Mouse (Mus musculus) kidney, postnatal 25 days (tissue): ENCODE results near the gene Gtf3c4.

Experiments used
- DNase-seq, 2 experiments: peaks; one replicate each; pipeline ENCODE4 v3.0.0; 2021; ENCODE audit warnings: mixed read lengths in 2 of 2

The Gtf3c4 gene

DNA sequence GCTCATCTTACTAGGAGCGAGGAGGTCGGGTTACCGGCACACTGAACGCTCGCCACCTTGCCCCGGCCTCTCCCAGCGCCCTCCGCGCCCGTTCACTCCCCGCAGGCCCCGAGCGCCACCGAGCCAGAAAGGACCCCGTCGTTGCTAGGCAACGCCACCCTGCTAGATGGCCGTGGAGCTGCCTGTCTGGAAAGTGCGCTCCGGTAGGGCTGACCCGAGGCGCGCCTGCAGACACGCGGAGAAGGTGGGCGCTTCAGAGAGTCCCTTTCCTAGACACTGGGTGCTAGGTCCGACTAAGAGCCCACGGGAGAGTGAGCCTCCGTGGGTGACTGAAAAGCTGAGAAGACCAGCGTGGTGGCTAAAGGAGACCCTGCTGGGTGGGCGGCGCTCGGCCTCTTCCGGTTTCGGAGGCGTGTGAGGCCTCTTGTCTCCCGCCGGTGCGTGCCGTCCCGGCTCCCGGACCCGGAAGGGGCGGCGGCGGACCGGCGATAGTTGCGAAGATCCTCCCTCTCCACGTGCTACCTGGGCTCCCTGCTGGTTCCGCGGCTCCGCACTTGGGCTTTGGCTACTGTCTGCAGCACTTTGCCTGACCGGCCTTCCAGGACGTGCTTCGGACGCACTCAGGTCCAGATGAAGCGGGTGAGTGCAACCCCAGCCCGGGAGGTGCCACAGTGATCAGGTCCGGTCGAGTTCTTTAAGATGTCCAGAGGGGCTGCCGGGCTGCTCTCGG is at the start of gene Gtf3c4, which contains the start of gene Ddx31:
TSS of gene Gtf3c4 (minus strand) at position 139 of the 730 bp plus-strand sequence.
TSS of gene Ddx31 (plus strand) at position 185 of the 730 bp plus-strand sequence.
- DNase-seq: peak; percentile 96 to 97

DNA sequence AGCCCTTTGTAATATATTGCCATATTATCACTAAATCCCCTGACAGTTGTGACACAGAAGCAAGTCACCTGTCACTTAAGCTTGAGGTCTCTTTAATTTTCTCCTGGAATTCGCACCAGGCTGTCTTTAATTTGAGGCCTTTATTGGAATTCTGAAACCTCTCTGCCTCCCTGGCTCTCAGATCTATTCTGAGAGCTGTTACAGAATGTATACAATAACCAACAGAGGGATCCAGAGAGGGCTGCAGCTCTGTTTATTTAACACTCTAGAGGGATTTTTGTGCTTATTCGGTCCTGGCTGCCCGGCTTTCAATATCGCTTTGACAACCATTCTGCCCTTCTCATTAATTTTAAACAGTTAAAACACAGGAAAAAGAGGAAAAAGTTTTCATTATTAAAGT is 44.8 kb upstream of the Gtf3c4 start:
- DNase-seq: no peak

DNA sequence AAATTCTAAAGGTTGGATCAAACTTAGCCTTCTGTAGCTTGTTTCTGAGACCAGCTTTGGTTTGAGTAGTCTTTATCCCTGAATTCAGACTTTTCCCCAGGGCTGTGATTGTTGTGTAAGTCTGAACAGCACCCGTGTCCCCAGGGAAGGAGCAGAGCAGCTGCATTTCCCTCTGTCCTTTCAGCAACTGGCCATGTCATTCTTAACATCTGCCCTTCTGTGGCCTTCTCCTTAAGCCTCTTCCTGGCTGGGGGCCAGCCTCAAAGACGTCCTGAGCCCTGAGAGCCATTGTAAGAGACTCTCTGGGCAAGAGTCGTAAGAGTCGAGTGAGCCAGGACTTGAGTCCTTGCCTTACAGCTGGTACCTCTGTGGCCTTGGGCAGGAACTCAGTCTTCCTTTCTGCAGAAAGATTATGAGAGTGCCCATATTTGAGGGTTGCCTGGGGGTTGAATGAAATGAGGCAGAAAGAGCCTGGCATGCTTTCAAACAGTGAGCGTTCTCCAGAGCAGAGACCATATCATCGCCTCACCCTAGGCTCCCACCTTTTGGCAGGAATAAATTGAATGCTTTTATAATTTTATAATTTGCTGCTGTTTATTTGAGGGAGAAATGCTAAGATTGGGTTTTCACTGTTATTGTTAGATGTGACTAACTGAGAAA is 42.8 kb upstream of the Gtf3c4 start:
- DNase-seq: no peak

DNA sequence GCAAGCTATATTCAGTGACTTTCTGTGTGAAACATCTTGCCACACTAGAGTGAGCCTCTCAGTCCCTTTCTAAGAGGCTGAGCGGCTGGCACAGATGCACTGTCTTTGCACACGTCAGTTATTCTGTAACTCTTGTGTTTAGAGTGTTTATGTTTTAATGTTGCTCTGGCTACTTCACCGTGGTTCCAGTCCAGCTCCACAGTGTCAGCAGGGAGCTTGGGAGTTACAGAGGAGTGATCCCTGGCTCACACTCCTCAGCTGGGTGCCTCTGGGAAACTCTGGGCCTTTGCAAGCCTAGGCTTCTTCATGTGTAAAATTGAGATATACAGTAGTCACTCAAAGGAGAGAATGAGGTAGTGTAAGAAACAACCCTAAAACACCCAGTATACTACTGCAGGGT is 41.9 kb upstream of the Gtf3c4 start:
- no peak for DNase-seq

DNA sequence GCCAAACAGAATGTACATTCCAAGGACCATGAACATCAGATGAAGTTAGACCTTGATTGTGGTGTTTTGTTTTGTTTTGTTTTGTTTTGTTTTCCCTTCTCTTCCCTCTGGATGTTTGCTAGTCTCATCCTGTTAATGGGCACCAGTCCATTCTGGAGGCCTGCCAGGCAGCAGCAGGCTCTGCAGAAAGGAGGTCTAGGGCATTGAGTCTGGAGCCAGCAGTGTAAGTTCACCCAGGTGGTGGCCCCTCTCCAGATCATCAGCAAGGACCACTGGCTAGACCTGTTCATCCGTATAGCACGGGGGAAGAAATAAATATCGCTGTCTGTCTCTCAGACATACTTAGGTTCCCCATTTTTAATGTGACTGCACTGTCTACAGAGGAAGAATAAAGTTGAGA is 41.1 kb upstream of the Gtf3c4 start:
- peak; percentile 45 to 57 for DNase-seq

DNA sequence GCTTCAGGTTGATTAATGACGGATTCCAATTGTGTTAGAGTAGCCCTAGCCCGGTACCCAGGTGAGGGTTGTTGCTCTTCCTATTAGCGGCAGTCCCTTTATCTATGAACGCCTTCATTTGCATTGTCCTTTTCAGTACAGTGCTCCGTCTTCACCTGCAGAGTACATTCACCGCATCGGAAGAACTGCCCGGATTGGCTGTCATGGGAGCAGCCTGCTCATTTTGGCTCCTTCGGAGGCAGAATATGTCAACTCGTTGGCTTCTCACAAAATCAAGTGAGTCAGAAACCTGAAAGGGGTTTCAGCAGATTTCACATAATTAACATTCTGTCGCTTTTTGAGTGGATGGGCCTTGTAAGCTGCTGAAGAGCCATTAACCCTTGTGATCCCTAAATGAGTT is 35.4 kb upstream of the Gtf3c4 start:
- DNase-seq: no peak

DNA sequence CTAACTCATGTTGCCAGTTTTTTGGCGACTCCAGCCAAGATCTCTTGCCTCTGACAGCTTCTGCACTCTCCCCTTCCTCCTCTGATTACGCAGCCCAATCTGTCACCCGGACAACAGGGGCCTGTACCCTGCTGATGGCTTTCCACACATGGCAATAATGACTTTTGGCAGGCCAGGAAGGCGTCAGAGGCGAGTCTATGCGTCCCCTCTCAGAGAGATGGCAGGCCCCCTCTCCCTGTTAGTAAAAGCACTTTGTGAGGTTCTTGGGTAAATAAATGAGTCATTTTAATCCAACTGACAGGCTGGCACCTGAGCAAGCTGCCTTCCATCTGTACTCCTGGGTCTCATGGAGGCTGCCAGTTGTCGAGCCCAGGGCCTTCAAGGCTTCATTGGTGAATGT is 27.3 kb upstream of the Gtf3c4 start:
- DNase-seq: no peak

DNA sequence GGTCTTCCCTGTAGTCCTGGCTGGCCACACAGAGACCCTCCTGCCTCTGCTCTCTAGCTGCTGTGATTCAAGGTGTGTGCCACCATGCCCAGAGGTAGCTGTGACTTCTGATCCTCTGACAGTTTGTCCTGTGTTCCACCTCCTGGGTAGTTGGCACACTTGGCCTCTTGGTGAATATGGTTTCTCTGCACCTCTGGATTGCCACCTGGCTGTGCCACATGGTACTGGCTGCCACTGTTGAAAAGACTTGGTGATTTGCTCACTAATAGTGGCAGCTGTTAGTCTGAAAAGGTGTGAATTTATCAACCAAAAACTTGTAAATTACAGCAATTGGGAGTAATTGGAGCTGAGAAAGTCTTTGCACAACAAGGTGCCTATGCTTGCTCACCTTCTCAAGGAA is 23.7 kb upstream of the Gtf3c4 start:
- DNase-seq: no peak

DNA sequence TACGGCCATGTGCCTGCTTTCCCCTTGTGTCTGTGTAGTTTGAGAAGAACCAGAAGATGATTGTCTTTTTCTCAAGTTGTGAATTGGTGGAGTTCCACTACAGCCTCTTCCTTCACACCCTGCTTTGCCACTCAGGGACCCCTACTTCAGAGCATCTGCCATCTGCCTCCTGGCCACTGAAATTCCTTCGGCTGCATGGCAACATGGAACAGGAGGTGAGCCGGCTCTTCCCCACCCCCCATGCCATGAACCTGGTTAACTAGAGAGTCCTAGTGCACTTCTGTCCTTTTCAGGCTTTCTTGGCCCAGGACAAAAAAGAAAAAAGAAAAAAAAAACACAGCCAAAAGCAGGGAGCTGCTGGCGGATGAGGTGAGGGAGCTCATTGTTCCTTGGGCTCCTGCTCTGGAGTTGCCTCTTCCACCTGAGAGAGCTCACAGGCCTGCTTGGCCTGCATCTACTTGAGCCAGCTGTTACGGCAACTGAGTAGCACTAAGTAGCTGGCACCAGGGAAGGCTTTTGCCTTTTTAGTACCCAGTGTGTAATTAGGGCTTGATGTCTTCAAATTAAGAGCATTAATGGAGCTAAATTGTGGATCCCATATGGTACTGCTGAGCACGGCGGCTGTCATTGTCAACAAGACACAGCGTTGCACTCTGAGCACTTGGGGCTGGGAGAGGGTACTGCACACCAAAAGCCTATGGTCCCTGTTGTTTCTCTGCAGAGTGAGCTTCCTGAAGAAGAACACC is 20.7 kb upstream of the Gtf3c4 start:
- DNase-seq: no peak

DNA sequence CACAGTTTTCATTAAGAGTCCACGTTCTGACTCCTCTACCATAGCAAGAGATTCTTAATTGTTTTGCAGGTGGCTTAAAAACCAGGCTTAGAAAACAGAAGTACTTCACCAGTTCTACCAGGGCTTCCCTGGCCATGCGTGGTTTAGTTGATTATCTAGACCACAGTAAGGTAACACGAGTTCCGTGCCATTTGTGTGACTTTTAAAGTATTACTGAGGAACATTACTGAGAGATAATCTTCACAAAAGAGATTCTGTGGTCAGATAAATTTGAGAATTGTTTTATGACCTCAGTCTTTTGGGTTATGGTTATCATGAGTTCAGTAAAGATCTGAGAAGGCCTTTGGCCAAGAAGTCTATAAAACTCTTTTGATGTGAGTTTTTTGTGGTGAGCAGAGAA is 19.1 kb upstream of the Gtf3c4 start:
- no peak for DNase-seq

DNA sequence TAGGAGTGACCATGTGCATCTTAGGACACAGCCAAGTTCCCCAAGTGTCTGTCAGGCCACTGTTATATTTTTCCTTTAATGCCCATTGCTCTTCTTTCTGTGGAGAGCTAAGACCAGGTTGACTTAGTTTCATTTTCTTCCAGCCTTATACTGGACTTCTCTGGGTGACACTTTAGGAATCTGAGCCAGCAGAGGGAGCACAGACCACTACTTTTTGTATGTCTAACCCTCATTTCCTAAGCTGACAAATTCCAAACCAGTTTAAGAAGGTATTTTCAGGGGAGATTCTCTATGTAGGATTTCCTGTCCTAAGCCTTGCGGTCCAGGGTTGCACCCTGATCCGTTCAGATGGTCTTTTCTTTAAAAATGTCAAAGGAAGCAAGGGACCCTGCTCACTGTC is 15.6 kb upstream of the Gtf3c4 start:
- peak in 1 of 2 experiments; percentile 6 for DNase-seq

DNA sequence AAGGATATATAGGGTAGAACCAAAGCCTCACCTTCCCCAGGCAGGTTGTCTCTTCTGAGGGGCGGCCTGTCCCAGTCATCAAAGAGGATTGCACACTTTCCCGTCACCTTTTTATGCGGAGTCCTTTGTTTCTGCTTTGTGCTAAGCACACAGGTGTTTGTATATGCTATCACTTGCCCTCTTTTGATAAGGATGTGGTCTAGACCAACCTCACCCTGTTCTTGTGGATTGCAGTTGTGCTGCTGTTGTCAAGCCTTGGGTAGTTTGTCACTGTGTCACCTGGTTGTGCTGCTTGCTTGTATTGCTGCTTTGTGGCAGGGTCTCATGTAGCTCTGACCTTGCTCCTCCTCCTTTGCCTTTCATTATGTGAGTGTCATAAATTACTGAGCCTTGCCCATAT is 12.4 kb upstream of the Gtf3c4 start:
- no peak for DNase-seq

DNA sequence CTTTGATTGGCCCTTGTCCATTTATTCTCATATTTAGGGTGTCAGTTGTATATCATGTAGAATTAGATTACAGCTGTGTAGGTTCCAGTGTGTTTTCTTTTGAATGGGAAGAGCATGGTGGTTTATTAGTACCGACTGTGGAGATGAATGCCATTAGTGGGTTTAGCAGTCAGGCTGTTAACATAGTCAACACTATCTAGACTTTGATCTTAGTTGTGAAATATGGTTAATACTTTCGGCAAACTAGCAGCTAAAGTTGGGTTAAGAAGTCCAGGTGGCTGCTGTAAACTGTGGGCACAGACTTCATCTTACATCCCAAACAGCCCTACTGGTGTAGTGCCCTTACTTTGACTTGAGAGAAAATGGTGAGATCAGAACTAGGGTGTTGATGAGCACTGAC is 8.7 kb upstream of the Gtf3c4 start:
- DNase-seq: no peak

DNA sequence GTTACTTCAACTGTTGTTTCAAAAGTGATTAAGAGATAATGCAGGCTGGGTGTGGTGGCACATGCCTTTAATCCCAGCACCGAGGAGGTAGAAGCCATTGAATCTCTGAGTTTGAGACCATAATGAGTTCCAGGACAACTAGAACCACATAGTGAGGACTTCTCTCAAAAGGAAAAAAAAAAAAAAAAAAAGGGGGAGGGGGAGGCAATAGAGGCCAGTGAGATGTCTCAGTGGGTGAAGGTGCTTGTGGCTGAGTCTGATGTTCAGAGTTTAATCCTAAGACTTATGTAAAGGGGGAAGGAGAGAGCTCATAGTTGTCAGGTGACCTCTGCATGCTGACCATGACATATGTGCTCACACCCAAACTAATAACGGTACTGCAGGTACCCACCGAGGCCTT is 1.9 kb upstream of the Gtf3c4 start:
- DNase-seq: no peak

DNA sequence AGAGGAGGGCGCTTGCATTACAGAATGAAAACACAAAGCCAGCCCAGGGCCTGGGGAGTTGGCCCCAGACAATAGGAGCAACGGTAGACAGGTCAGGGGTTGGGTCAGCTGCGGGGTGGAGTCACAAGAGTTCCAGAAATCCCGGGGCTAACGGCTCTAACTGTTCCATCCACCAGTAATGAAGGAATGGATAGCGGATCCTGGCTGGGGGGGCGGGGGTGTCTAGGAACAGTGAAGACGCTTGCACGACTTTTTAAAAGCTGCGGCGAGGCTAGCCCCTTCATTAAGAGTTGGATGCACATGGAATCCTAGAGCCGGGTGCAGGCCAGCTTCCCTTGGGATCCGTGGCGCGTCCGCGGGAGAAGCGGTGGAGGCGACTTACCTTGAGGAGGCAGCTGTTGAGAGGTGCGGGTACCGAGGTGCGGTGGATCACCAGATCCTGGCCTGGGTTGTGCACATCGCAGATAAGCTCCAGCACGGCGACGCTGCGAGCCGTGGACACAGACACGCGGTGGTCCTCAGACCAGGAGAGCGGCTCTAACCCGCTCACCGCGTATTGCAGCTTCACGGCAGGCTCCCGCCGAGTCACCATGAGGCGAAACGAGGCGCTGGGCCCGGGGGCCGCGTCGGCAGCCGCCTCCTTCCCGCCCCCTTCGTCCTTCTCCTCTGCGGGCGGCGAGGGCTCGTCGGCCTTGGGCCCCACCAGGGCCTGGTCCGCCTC is 499 bp downstream of the Gtf3c4 start:
- DNase-seq: peak; percentile 6 to 53

DNA sequence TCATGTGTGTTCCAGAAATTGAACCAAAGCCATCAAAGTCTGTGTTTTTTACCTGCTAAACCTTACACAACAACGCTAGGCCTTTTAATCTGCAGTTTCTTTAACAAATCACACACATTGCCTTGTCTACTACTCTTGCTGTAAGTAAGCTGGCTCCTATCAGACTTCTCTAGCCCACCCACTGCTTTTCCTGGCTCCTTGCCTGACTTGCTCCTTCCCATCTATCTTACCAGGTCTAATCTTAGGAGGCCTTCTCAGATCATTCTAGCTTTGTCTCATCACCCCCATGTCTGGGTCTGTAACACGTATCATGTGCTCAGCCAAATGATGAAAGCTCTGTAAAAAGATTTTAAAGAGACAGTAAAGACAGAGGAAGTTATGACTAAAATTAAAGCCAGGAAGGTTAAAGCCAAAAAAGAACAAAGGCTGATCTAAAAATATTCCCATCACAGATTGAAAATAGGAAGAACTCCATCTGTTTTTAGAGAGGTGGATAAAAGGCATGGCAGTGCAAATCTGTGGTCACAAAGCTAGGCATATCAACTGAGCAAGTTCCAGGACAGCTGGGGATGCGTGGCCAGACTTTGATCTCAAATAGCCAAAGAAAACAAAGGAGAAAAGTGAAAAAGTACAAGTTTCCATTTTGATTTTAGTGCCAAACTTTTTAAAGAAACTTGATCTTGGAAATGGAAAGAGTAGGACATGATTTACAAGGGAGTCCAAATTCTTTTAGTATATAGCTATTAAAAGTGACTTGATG is 3.8 kb downstream of the Gtf3c4 start:
- no peak for DNase-seq

DNA sequence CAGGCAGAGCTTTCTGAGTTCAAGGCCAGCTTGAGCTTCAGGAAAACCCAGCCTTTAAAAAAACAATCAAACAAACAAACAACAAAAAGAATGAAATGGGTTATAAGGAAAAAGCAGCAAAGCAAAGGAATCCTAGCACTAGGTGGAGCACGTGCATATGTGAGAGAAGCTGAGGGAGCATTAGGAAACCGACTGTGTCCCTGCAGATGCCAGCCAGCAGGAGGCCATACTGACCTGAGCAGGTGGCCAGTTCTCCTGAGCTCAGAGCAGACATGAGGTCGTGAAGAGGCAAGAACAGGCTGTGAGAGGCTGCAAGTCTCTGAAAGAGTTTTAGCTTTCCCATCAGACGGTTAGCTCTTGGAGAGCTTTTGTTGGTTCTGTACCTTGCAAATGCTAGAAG is 10.9 kb downstream of the Gtf3c4 start:
- peak; percentile 41 to 54 for DNase-seq

DNA sequence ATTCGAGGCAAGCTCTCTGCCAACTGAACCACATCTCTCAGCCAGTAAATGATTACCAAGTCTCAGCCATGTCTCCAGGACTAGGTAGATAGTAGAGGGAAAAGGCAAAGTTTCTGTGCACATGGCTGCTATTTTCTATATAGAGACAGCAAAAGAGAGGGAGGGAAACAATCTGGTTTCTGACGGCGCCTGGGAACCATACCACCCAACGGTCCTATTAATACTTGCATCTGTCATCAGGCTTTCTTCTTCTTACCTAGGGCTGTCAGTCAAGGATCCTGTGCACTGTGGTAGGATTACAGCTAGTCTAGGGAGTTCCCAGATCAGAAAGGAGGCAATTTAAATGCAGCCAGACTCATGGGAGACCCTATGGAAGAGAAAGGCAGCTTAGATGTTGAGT is 21.3 kb downstream of the Gtf3c4 start:
- DNase-seq: no peak

DNA sequence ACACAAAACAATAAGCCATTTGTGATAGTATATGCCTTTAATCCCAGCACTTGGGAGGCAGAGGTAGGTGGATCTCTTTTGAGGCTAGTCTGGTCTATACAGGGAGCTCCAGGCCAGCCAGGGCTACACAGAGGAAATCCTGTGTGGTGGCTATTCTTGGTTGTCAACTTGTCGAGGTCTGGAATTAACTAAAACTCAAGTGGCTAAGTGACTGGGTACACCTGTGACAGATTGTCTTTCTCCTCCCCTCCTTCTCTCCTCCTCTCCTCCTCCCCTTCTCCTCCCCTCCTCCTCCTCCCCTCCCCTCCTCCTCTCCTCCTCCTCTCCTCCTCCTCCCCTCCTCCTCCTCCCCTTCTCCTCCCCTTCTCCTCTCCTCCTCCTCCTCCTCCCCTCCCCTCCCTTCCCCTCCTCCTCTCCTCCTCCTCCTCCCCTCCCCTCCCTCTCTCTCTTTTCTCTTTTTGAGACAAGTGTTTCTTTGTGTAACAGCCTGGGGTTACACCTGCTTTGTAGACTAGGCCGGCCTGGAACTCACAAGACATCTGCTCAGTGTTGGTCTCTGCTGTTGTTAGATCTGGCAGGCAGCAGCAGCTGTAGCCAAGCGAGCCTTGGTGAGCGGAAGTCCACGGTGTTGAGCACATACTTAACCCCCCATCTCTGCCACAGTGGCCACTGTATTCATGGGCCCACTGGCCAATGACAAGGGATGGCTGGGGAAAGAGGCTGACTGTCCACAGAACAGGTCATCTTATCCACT is 29.7 kb downstream of the Gtf3c4 start:
- DNase-seq: no peak

DNA sequence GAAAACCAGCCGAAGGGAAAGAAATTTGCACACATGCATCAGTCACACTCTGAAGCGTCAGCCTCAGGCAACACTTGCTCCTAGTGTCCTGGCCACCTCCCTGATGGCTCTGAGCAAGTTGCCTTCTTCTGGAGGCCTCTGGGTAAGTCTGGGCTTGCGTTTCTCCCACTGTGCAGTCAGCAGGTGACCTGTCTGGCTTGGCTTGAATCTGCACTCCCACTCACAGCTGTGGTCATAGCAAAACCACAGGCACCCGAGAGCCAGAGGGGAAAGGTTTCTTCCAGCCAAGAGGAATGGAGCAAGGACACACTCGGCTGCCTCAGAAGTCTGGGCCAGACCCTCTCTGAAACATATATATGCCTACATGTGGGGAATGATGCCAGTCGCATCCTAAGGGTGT is 31.3 kb downstream of the Gtf3c4 start:
- DNase-seq: no peak

DNA sequence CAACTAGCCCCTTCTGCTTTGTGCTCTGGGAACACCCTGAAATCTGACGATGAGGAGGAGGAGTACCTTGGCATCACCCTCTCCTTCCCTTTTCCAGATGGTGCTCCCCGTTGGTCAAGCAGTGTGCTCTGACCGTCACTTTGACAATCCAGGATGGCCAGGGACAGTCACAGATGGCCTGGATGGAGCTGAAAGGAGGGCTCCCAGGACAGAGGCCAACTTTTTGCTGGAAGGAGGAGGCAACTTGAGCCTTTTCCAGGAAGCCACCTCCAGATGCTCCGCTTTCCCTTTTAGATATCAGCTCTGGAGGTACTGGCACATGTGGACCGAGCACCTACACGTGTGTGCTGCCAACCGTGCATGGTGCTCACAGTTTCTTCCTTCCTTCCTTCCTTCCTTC is 36.8 kb downstream of the Gtf3c4 start:
- no peak for DNase-seq

DNA sequence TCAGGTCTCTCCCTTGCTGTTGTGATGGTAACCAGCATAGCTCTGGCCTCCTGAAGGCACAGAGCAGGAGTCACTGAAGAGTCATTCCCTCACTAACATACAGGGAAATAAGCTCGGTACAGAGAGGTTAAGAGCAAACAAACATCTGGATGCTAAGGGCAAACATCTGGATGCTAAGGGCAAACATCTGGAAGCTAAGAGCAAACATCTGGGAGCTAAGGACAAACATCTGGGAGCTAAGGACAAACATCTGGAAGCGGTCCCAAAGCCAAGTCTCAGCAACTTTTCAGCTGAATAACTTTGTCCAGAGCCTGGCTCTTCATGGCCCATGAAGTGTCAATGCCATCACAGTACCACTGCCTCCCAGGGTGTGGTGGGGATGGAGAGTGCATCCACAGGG is 40.6 kb downstream of the Gtf3c4 start:
- DNase-seq: no peak
